Mouse (Mus musculus) liver, adult 2 months (tissue): Measurements from ENCODE around the gene Haus7.

ENCODE experiments used
- CTCF ChIP-seq: fragments of 200-500 bp; IDR thresholded peaks from 2 replicates; pipeline ENCODE4 v1.5.1; 2011; ENCODE audit warnings: low read depth, low read length, control low read depth
- POLR2A ChIP-seq: fragments of 200-500 bp; IDR thresholded peaks from 2 replicates; pipeline ENCODE4 v1.6.1; 2011; ENCODE audit warnings: low read length, control low read depth; ENCODE audit not compliant: insufficient read depth; ENCODE audit errors: extremely low read depth

GRCm38 (mm10) chrX:73467446-73468241 lies 8.8 kb upstream of the Haus7 start:
- TF ChIP-seq CTCF, result no peak
- TF ChIP-seq POLR2A, result no peak
